Mouse (Mus musculus) stomach, postnatal 0 days (tissue): ENCODE results near the gene Pop5. TPM values are rescaled to one million over a fixed set of nuclear protein-coding genes. Genes with fewer than 3 reads are reported as not detected.

Source experiments
- ATAC-seq: fragments of 200-750 bp; cut with Nextera tagmentation; 2 replicates; pipeline ENCODE4 v1.8.0; 2017; ENCODE audit not compliant: low FRiP score, low TSS enrichment
- DNase-seq: peaks from one replicate; pipeline ENCODE4 v3.0.0-alpha.2; 2016; ENCODE audit warnings: low spot score
- H3K27ac ChIP-seq: fragments of 300-500 bp; sonication (generic); replicated peaks from 2 replicates; pipeline ENCODE4 v1.5.1; 2014; ENCODE audit warnings: mild to moderate bottlenecking, control low read depth
- H3K27me3 ChIP-seq: fragments of 300-500 bp; sonication (generic); 2 replicates; pipeline ENCODE4 v1.6.1; 2014; ENCODE audit warnings: low read length; ENCODE audit not compliant: control insufficient read depth, insufficient read depth
- H3K36me3 ChIP-seq: fragments of 300-500 bp; sonication (generic); 2 replicates; pipeline ENCODE4 v1.6.1; 2014; ENCODE audit warnings: low read length, mixed read lengths; ENCODE audit not compliant: control insufficient read depth, insufficient read depth
- H3K4me1 ChIP-seq: fragments of 300-500 bp; sonication (generic); replicated peaks from 2 replicates; pipeline ENCODE4 v1.6.1; 2014; ENCODE audit warnings: antibody characterized with exemption; ENCODE audit not compliant: control insufficient read depth, insufficient read depth
- H3K4me2 ChIP-seq: fragments of 300-500 bp; sonication (generic); replicated peaks from 2 replicates; pipeline ENCODE4 v1.6.1; 2014; ENCODE audit warnings: low read depth, mild to moderate bottlenecking, control low read depth, moderate library complexity
- H3K4me3 ChIP-seq: fragments of 300-500 bp; sonication (generic); 2 replicates; pipeline ENCODE4 v1.5.1; 2014; ENCODE audit warnings: low read depth, low read length, control low read depth
- H3K9ac ChIP-seq: fragments of 300-500 bp; sonication (generic); 2 replicates; pipeline ENCODE4 v1.6.1; 2014; ENCODE audit warnings: mild to moderate bottlenecking, low read length, control low read depth, mixed read lengths
- H3K9me3 ChIP-seq: fragments of 300-500 bp; sonication (generic); 2 replicates; pipeline ENCODE4 v1.6.1; 2016; ENCODE audit warnings: low read length; ENCODE audit not compliant: control insufficient read depth
- CTCF ChIP-seq: IDR thresholded peaks from 2 replicates; pipeline ENCODE4 v1.5.1; 2016; ENCODE audit warnings: antibody characterized with exemption, low read depth, mild to moderate bottlenecking, moderate library complexity
- EP300 ChIP-seq: optimal IDR thresholded peaks from 2 replicates; pipeline ENCODE3; 2016; ENCODE audit warnings: antibody characterized with exemption
- WGBS: fragments of 180-500 bp; shearing (Covaris S2); extraction: QIAGEN DNeasy Blood & Tissue Kit; methylation state at CpG from one replicate; pipeline ENCODE4 v1.1.7; 2014; 5-methylcytosine and 5-hydroxymethylcytosine counted together
- polyA plus RNA-seq: library from polyadenylated mRNA; unstranded; fragments of >200 nt; fragmentation: Nextera tagmentation; extraction: Ambion mirVana; gene quantifications from 2 replicates; pipeline ENCODE4 v1.2.1, GENCODE M21; 2015

Gene Pop5
- polyA plus RNA-seq, 1 experiment from 2014 or later = 83.9 TPM

DNA sequence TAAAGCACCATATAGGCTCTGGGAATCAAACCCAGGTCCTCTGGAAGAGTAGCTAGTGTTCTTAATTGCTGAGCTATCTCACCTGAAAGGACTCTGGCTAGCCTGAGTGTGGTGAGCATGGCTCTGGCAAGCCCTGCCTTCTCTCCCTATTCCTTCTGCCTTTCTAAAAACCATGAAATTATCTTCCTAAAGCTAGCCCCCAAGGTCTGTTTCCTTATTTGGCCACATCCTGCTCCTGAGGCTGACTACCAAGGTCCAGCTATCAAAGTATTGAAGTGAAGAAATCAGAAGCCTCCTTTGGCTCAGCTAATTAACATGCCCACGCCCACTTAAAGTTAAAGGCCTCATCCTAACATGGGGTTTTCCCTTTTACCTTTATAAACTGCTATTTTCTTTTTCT lies 39.1 kb downstream of the Pop5 start:
- DNase-seq = no peak
- WGBS = 96% methylated on average over 1 of the region's 1 CpGs
- ATAC-seq = no peak
- H3K36me3 ChIP-seq = no peaks in the 10 kb centered on the region
- no peaks in the 10 kb centered on the region for H3K27me3 ChIP-seq
- no peak for TF ChIP-seq CTCF
- TF ChIP-seq EP300 = no peak
- no peaks in the 10 kb centered on the region for H3K9me3 ChIP-seq
- H3K27ac ChIP-seq = no peak overlapping the region
- no peak overlapping the region for H3K4me3 ChIP-seq
- H3K9ac ChIP-seq = no peak overlapping the region
- H3K4me1 ChIP-seq = peaks cover 7% of the 10 kb centered on the region; the same call in 1 of the 2 replicates
- H3K4me2 ChIP-seq = no peak overlapping the region

DNA sequence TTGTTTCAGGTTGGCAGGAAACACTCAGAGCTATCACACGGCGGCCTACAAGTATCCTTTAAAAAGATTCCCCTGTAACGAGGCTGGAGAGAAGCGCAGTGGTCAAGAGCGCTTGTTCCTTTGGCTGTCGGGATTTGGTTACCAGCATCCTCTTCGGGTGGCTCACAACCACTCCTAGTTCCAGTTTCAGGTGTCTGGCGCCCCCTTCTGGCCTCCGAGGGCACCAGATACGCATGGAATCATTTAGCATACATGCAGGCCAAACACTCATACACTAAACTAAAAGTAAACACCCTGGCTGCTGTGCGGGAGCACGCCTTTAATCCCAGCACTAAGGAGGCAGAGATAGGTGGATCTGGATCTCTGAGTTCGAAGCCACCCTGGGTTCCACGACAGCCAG lies 40.4 kb downstream of the Pop5 start:
- Histone ChIP-seq H3K36me3 (no peaks in the 10 kb centered on the region), H3K27ac (no peak overlapping the region), H3K9me3 (no peaks in the 10 kb centered on the region), H3K4me3 (no peak overlapping the region), H3K27me3 (no peaks in the 10 kb centered on the region), H3K9ac (no peak overlapping the region), H3K4me1 (peaks cover 6% of the 10 kb centered on the region), H3K4me2 (no peak overlapping the region)
- ATAC-seq = no peak
- TF ChIP-seq EP300 (no peak), CTCF (peak; percentile 65)
- DNase-seq = peak; percentile 50
- 36% methylated on average over 14 of the region's 14 CpGs for WGBS

DNA sequence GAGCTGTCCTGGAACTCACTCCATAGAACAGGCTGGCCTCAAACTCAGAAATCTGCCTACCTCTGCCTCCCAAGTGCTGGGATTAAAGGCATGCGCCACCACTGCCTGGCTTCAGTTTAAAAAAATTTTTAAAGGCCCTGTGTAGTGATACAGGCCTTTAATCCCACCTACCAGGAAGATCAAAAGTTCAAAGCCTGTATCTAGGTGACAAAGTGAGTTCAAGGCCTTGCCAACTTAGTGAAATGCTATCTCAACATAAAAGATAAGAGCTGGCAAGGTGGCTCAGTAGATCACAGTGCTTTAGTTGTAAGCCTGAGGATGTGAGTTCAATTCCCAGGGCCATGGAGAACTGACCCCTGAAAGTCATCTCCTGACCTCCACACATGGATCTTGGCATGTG lies 42.4 kb downstream of the Pop5 start:
- WGBS = 58% methylated on average over 1 of the region's 1 CpGs
- no peak for ATAC-seq
- Histone ChIP-seq H3K9me3 (no peaks in the 10 kb centered on the region), H3K36me3 (no peaks in the 10 kb centered on the region), H3K4me2 (no peak overlapping the region), H3K9ac (no peak overlapping the region), H3K4me1 (peaks cover 6% of the 10 kb centered on the region), H3K4me3 (no peak overlapping the region), H3K27ac (no peak overlapping the region), H3K27me3 (no peaks in the 10 kb centered on the region)
- DNase-seq = no peak
- TF ChIP-seq EP300 = no peak
- TF ChIP-seq CTCF = no peak

DNA sequence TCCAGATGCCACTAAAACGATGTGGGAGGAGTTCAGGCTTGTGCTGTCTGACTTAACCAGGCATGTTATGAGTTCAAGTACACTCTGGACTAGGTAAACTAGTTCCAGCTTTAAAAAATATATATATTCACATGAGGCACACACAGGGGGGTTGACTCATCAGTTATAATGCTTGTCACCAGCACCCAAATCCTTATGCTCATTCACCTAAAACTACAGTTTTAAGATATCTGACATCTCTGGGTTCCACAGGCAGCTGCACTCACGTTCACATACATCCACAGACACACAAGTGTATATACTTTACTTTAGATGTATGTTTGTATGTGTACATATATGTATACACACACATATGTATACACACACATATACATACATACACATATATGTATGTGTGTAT lies 43.1 kb downstream of the Pop5 start:
- no peak overlapping the region for H3K9ac ChIP-seq
- H3K9me3 ChIP-seq = no peaks in the 10 kb centered on the region
- no peak for DNase-seq
- H3K4me2 ChIP-seq = no peak overlapping the region
- H3K36me3 ChIP-seq = no peaks in the 10 kb centered on the region
- whole genome bisulfite sequencing = 60% methylated on average over 2 of the region's 2 CpGs
- no peak overlapping the region for H3K4me3 ChIP-seq
- peaks cover 3% of the 10 kb centered on the region; the same call in 1 of the 2 replicates for H3K4me1 ChIP-seq
- no peak for ATAC-seq
- no peak overlapping the region for H3K27ac ChIP-seq
- TF ChIP-seq CTCF (no peak), EP300 (no peak)
- H3K27me3 ChIP-seq = no peaks in the 10 kb centered on the region

DNA sequence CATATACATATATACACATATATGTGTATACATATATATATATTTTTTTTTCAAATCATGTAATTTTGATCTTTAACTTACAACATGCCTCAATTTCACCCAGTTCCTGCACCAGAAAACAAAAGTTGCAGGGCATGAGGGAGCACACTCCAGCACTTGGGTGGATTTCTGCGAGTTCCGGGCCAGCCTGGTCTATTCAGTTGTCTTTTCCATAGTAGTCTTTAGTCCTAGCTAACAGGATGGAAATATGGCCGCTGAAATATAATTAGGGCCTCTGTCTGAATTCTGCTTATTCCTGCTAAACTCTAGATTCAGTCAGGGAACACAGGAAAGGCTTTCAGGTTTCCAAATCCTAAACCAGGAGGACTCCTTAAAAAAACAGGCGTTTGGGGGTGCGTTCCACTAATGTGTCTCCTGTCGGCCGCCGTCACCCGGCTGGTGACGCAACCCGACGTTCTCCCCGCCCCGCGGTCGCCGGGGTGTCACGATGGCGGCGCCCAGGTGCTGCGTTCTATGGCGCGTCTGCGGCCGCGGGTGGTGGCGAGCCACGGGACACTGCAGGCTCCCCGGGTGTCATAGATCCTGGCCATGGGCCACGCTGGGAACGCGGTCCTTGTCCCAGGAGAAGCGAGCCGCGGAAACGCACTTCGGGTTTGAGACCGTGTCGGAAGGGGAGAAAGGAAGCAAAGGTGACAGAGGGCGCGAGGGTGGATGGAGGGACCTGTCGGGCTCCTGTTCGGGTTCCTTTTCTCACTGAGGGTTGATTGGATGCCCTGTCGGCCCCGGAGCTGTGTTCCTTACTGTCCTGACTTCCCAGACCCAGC lies 43.8 kb downstream of the Pop5 start, which contains the start of gene Coq5:
Gene Coq5, plus strand, starts transcription at position 441 of the 824 bp plus-strand sequence.
- peak; percentile 88 for DNase-seq

DNA sequence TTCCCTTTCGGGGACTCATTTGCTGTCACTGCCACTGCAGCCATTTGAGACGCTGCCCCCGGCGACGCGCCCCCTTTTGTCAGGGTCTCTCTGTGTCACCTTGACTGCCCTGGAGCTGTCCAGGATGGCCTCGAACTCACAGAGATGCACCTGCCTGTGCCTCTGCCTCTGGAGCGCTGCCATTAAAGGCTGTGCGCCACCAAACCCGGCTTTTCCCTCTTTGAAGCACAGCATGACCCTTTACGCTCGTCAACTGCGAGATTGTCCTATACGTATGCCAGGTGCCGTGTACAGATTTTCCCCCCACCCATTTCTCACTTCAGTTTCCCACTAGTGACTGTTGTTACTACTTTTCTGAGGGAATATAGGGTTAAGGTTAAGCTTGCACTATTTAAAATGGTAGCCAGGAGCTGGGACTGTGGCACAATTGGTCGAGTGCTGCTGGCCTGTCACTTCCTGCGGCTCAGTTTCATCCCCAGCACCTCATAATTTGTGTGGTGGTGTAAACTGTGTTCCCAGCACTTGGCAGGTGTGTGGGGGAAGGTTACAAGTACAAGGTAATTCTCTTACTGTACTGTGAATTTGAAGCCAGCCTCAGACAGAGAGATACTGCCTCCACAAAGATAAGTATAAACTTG lies 44.5 kb downstream of the Pop5 start:
- peak overlapping the region; percentile 89 for H3K4me2 ChIP-seq
- peak overlapping the region; percentile 13; the same call in 1 of the 2 replicates for H3K27ac ChIP-seq
- DNase-seq (peak; percentile 28), ATAC-seq (peak; percentile 31)
- H3K27me3 ChIP-seq = no peaks in the 10 kb centered on the region
- H3K9ac ChIP-seq = peak overlapping the region; percentile 89
- H3K9me3 ChIP-seq = no peaks in the 10 kb centered on the region
- TF ChIP-seq EP300 (no peak), CTCF (no peak)
- peak overlapping the region; percentile 93 for H3K4me3 ChIP-seq
- peaks cover 3% of the 10 kb centered on the region; the same call in 1 of the 2 replicates for H3K4me1 ChIP-seq
- peaks cover 3% of the 10 kb centered on the region; the same call in 1 of the 2 replicates for H3K36me3 ChIP-seq
- 4% methylated on average over 17 of the region's 17 CpGs for WGBS

More for the DNA sequence above, 43.8 kb downstream of the Pop5 start, which contains the start of gene Coq5:
- no peaks in the 10 kb centered on the region for H3K9me3 ChIP-seq
- peak within 1 kb of the TSS; percentile 75 for H3K27ac ChIP-seq
- peaks cover 1% of the 10 kb centered on the region; the same call in 1 of the 2 replicates for H3K36me3 ChIP-seq
- peaks cover 3% of the 10 kb centered on the region; the same call in 1 of the 2 replicates for H3K4me1 ChIP-seq
- peak; percentile 76 for ATAC-seq
- peak within 1 kb of the TSS; percentile 89 for H3K4me2 ChIP-seq
- H3K27me3 ChIP-seq = no peaks in the 10 kb centered on the region
- TF ChIP-seq CTCF = no peak
- no peak for TF ChIP-seq EP300
- H3K4me3 ChIP-seq = peak within 1 kb of the TSS; percentile 93
- H3K9ac ChIP-seq = peak within 1 kb of the TSS; percentile 89
- 3% methylated on average over 45 of the region's 45 CpGs for WGBS
